Mouse (Mus musculus) granulocyte monocyte progenitor cell, adult 5-6 weeks (primary cell): ENCODE measurements around the gene Mapk8ip1. TPM values are rescaled to one million over a fixed set of nuclear protein-coding genes. Genes with fewer than 3 reads are reported as not detected.
"Not testable (repeated sequence)": the region's sequence is repeated elsewhere in the genome, so short reads cannot be mapped to it uniquely, and the experiment has no call there.

ENCODE experiments used
- ATAC-seq: replicated peaks from 2 replicates; pipeline ENCODE4 v1.8.0; 2016; ENCODE audit warnings: mild to moderate bottlenecking, moderate TSS enrichment, inconsistent platforms; ENCODE audit not compliant: poor library complexity, severe bottlenecking
- total RNA-seq, 2 experiments: library from RNA; stranded (forward) in 1 of 2; stranded (reverse) in 1 of 2; fragments of 200-712, 200-1000 nt in 1 of 2; fragments of >200 nt in 1 of 2; fragmentation: Nextera tagmentation in 1 of 2; gene quantifications; 2 replicates each; pipeline ENCODE4 v1.2.3; 2014 to 2017

The Mapk8ip1 gene
- total RNA-seq, 2 experiments from 2014 or later = not detected

- no peak for ATAC-seq
Measured at GRCm38 (mm10) chr2:92426426-92426825, 25.4 kb upstream of the Mapk8ip1 start.

- no peak for ATAC-seq
Measured at GRCm38 (mm10) chr2:92425366-92425765, 24.3 kb upstream of the Mapk8ip1 start.

- ATAC-seq = no peak
Measured at GRCm38 (mm10) chr2:92424462-92425308, 23.6 kb upstream of the Mapk8ip1 start.

- ATAC-seq = peak; percentile 68
Measured at GRCm38 (mm10) chr2:92423702-92424461, 22.8 kb upstream of the Mapk8ip1 start.

- ATAC-seq = no peak
Measured at GRCm38 (mm10) chr2:92423156-92423555, 22.1 kb upstream of the Mapk8ip1 start.

GRCm38 (mm10) chr2:92422388-92423135 lies 21.5 kb upstream of the Mapk8ip1 start:
- peak; percentile 86 for ATAC-seq

GRCm38 (mm10) chr2:92421723-92422387 lies 20.8 kb upstream of the Mapk8ip1 start:
- no peak for ATAC-seq

GRCm38 (mm10) chr2:92411705-92412104 lies 10.6 kb upstream of the Mapk8ip1 start:
- ATAC-seq = no peak

- no peak for ATAC-seq
Measured at GRCm38 (mm10) chr2:92408309-92409045, 7.4 kb upstream of the Mapk8ip1 start.

- no peak for ATAC-seq
Measured at GRCm38 (mm10) chr2:92405687-92406086, 4.6 kb upstream of the Mapk8ip1 start.

- no peak for ATAC-seq
Measured at GRCm38 (mm10) chr2:92404737-92405136, 3.7 kb upstream of the Mapk8ip1 start.

GRCm38 (mm10) chr2:92403776-92404319 lies 2.8 kb upstream of the Mapk8ip1 start:
- ATAC-seq = no peak

- ATAC-seq = no peak
Measured at GRCm38 (mm10) chr2:92402591-92403326, 1.7 kb upstream of the Mapk8ip1 start.

- ATAC-seq = peak; percentile 4; the same call in 1 of the 2 replicates
Measured at GRCm38 (mm10) chr2:92400682-92401081, 381 bp downstream of the Mapk8ip1 start.

GRCm38 (mm10) chr2:92399877-92400276 lies 1.2 kb downstream of the Mapk8ip1 start:
- not testable (repeated sequence) for ATAC-seq

GRCm38 (mm10) chr2:92397436-92397835 lies 3.6 kb downstream of the Mapk8ip1 start:
- no peak for ATAC-seq

GRCm38 (mm10) chr2:92395535-92395934 lies 5.5 kb downstream of the Mapk8ip1 start:
- no peak for ATAC-seq
